Mouse (Mus musculus) adrenal gland, postnatal 36 days (tissue): ENCODE results near the gene Phf5a. TPM values are rescaled to one million over a fixed set of nuclear protein-coding genes. Genes with fewer than 3 reads are reported as not detected.
A peak's percentile ranks its signal among the peaks of the same experiment; 100 is the strongest.

Experiments
- DNase-seq, 2 experiments: peaks; one replicate each; pipeline ENCODE4 v3.0.0; 2021; ENCODE audit warnings: mixed read lengths in 1 of 2
- total RNA-seq, 2 experiments: library from RNA; stranded (reverse); gene quantifications; 2 replicates each; pipeline ENCODE4 v1.2.3; 2021

Phf5a gene
- total RNA-seq, 2 experiments from 2014 or later = 57.8 to 59.2 TPM

- no peak for DNase-seq
Observed at GRCm38 (mm10) chr15:81828426-81829207, 43.1 kb downstream of the Phf5a start.

- DNase-seq = no peak
Observed at GRCm38 (mm10) chr15:81824832-81825231, 46.9 kb downstream of the Phf5a start.

- DNase-seq = no peak
Observed at GRCm38 (mm10) chr15:81822631-81823030, 49.1 kb downstream of the Phf5a start.

GRCm38 (mm10) chr15:81818404-81818803 lies 53.3 kb downstream of the Phf5a start:
- peak; percentile 45 to 53 for DNase-seq

- no peak for DNase-seq
Observed at GRCm38 (mm10) chr15:81814716-81815370, 56.9 kb downstream of the Phf5a start.

Other genes starting within 250 kb of the Phf5a start
- 10 to 100 TPM; 15.5 to 17.7 TPM for gene L3mbtl2, start 208.0 kb downstream of the Phf5a start, total RNA-seq
- 1 to 10 TPM; 2.4 to 3.3 TPM for gene Chadl, start 174.6 kb downstream of the Phf5a start, total RNA-seq
- 10 to 100 TPM; 75.1 to 77.3 TPM for gene Zc3h7b, start 126.9 kb downstream of the Phf5a start, total RNA-seq
- 10 to 100 TPM; 54.2 to 78.8 TPM for gene Rangap1, start 126.4 kb downstream of the Phf5a start, total RNA-seq
- gene Tef, start 69.5 kb downstream of the Phf5a start, total RNA-seq = 100 to 1,000 TPM in 1 of 2 experiments, 10 to 100 TPM in 1; 61.4 to 101 TPM
- gene Tob2, start 13.1 kb downstream of the Phf5a start, total RNA-seq = 100 to 1,000 TPM; 103 to 125 TPM
- gene Aco2, start 398 bp upstream of the Phf5a start, total RNA-seq = 100 to 1,000 TPM; 823 to 866 TPM
- 10 to 100 TPM; 23.5 to 24.9 TPM for gene Polr3h, start 54.3 kb upstream of the Phf5a start, total RNA-seq
- gene Csdc2, start 64.8 kb upstream of the Phf5a start, total RNA-seq = 10 to 100 TPM; 12.4 to 16.0 TPM
- gene Pmm1, start 89.0 kb upstream of the Phf5a start, total RNA-seq = 10 to 100 TPM; 51.1 to 90.8 TPM
- gene 1700029P11Rik, start 108.6 kb upstream of the Phf5a start, total RNA-seq = not detected
- 10 to 100 TPM; 55.2 to 81.1 TPM for gene Xrcc6, start 115.9 kb upstream of the Phf5a start, total RNA-seq
- 100 to 1,000 TPM in 1 of 2 experiments, 10 to 100 TPM in 1; 54.2 to 105 TPM for gene Desi1, start 162.0 kb upstream of the Phf5a start, total RNA-seq
- gene Snu13, start 175.7 kb upstream of the Phf5a start, total RNA-seq = 10 to 100 TPM; 88.7 to 94.1 TPM
- gene 4930407I10Rik, start 187.2 kb upstream of the Phf5a start, total RNA-seq = not detected
- 1 to 10 TPM in 1 of 2 experiments, under 1 TPM in 1; 0.76 to 3.7 TPM for gene Mei1, start 198.1 kb upstream of the Phf5a start, total RNA-seq